Mouse (Mus musculus) activated CD4-positive, CD25-positive, alpha-beta regulatory T cell (primary cell): ENCODE data around the gene Gm6880. TPM values are rescaled to one million over a fixed set of nuclear protein-coding genes. Genes with fewer than 3 reads are reported as not detected.

ENCODE experiments used
- polyA plus RNA-seq, 2 experiments: library from polyadenylated mRNA; unstranded; fragments of 100-300 nt; shearing (Covaris generic); gene quantifications; one replicate each; pipeline ENCODE4 v1.2.1; 2017

Gene Gm6880
- polyA plus RNA-seq, result not detected

DNA sequence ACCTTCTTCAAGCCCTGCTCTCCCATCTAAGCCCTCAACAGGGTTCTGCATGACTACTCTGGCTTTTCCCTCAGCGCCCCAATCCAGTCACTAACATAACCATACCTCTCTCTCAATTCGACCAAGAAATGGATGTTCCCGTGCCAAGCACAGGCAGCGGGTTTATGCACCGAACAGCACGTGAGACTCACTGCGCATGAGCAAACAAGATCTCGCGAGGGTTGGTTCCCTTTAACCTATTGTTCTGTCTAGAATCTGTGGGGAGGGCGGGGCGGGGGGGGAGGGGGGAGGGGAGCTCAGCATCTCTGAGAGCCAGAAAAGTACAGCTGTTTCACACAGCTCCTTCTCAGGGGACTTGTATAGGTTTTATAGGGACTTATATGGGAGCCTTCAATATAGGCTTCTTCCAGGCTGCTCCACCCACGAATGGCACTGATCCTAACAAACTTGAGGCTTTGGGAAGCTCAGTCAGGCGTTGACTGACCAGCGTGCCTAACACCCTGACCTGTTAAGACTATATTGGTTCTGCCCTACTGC, at the start of gene Gm6880:
Gm6880 (minus strand) TSS at position 51 of the 537 bp plus-strand sequence.

Other genes with a start within 250 kb of the Gm6880 start
- gene Flna, start 231.6 kb downstream of the Gm6880 start, polyA plus RNA-seq, result 100 to 1,000 TPM; 127 to 290 TPM
- gene Emd, start 226.7 kb downstream of the Gm6880 start, polyA plus RNA-seq, result 10 to 100 TPM; 69.5 to 74.3 TPM
- 10 to 100 TPM; 31.8 to 59.8 TPM for gene Rpl10, start 210.6 kb downstream of the Gm6880 start, polyA plus RNA-seq
- 100 to 1,000 TPM; 107 to 144 TPM for gene Taz, start 199.5 kb downstream of the Gm6880 start, polyA plus RNA-seq
- gene Dnase1l1, start 199.1 kb downstream of the Gm6880 start, polyA plus RNA-seq, result 10 to 100 TPM; 17.9 to 18.4 TPM
- gene Atp6ap1, start 184.3 kb downstream of the Gm6880 start, polyA plus RNA-seq, result 100 to 1,000 TPM; 143 to 153 TPM
- gene Gdi1, start 176.4 kb downstream of the Gm6880 start, polyA plus RNA-seq, result 100 to 1,000 TPM; 223 to 256 TPM
- gene Fam50a, start 168.4 kb downstream of the Gm6880 start, polyA plus RNA-seq, result 10 to 100 TPM; 67.2 to 91.4 TPM
- gene Plxna3, start 152.3 kb downstream of the Gm6880 start, polyA plus RNA-seq, result 1 to 10 TPM; 2.0 to 3.2 TPM
- gene Lage3, start 127.8 kb downstream of the Gm6880 start, polyA plus RNA-seq, result 10 to 100 TPM; 54.4 to 73.1 TPM
- gene Ubl4a, start 108.2 kb downstream of the Gm6880 start, polyA plus RNA-seq, result 10 to 100 TPM; 50.8 to 64.5 TPM
- 10 to 100 TPM; 27.8 to 37.9 TPM for gene Slc10a3, start 108.0 kb downstream of the Gm6880 start, polyA plus RNA-seq
- 10 to 100 TPM; 30.1 to 32.3 TPM for gene Fam3a, start 88.1 kb downstream of the Gm6880 start, polyA plus RNA-seq
- gene Ikbkg, start 88.1 kb downstream of the Gm6880 start, polyA plus RNA-seq, result 10 to 100 TPM; 28.4 to 37.6 TPM
- gene G6pdx, start 52.2 kb downstream of the Gm6880 start, polyA plus RNA-seq, result 10 to 100 TPM; 57.8 to 74.7 TPM
- gene Olfr1326-ps1, start 93.5 kb upstream of the Gm6880 start, polyA plus RNA-seq, result not detected
- not detected for gene Olfr1325, start 111.3 kb upstream of the Gm6880 start, polyA plus RNA-seq
- not detected for gene Gm5640, start 164.2 kb upstream of the Gm6880 start, polyA plus RNA-seq